Mouse (Mus musculus) lung, postnatal 0 days (tissue): ENCODE measurements at regions not wholly inside any gene's neighbourhood (a gene's known extent, or its start where the extent isn't known, plus 50 kb on each side); places are given as distances from the start of the nearest gene placed in this dataset.

ENCODE experiments used
- CTCF ChIP-seq: IDR thresholded peaks from 2 replicates; pipeline ENCODE4 v1.5.1; 2016; ENCODE audit warnings: antibody characterized with exemption, mild to moderate bottlenecking
- EP300 ChIP-seq: IDR thresholded peaks from 2 replicates; pipeline ENCODE4 v1.6.1; 2016; ENCODE audit warnings: antibody characterized with exemption, mild to moderate bottlenecking, control low read depth

GRCm38 (mm10) chr17:4425342-4425741 lies 568.8 kb upstream of the Arid1b start:
- TF ChIP-seq CTCF = no peak
- no peak for TF ChIP-seq EP300
